ENCODE assay signal across 14 mouse cellular contexts in genomic region chr15:84364746-84365145, GRCm38 (mm10). TPM values are rescaled to one million over a fixed set of nuclear protein-coding genes. Genes with fewer than 3 reads are reported as not detected.
DNase-seq lines count a peak whose midpoint lies in the region.
"Had no signal": no experiment of that assay in that cellular context is flagged by ENCODE, and none has a peak within 500 bp of the region (broad histone marks: within the 10 kb centered on the region; RNA-seq: fewer than 3 reads in every experiment).

No protein-coding gene starts in this region.

- peak; percentile 77 for DNase-seq in heart, adult 11 months
- DNase-seq in heart, adult 9 months (ENCODE audit: low spot score in 2 of 2), result no peak
- peak; percentile 53 for DNase-seq in left cerebral cortex, postnatal 4 days
- no peak for DNase-seq in left cerebral cortex, postnatal 14 days (ENCODE audit: low spot score in 2 of 2)
- no peak for DNase-seq in natural killer cell, adult 2 months (ENCODE audit: low spot score in 2 of 2)
- DNase-seq: adrenal gland, adult 2 months; adrenal gland, postnatal 10 days; adrenal gland, postnatal 25 days; cerebellum, adult 11 months; cerebellum, adult 18-20 months; cerebellum, adult 9-10 months; cerebellum, postnatal 36 days; embryo, embryonic 11 days; forebrain, postnatal 0 days had no signal

- intact Hi-C loops in left cerebral cortex, postnatal 4 days (cut with DNase I), result no loop called here
- intact Hi-C loops in left cerebral cortex, postnatal 14 days (cut with DNase I), result no loop called here

RNA-seq across cellular contexts. Expression of gene Parvg, which starts 40.9 kb away (rescaled TPM):
- total RNA-seq in left cerebral cortex, postnatal 4 days (2021), result 1 to 10 TPM; 2.1 to 2.7 TPM
- 1 to 10 TPM; 5.9 to 7.8 TPM for total RNA-seq in left cerebral cortex, postnatal 14 days (2021)

Comparison
In these comparisons a context has a peak if more than half of its experiments do, and no peak if none do; other contexts are left out.
1. DNase-seq: peak in heart, adult 11 months (single experiment) and left cerebral cortex, postnatal 4 days (single experiment); none in heart, adult 9 months (0 of 2), left cerebral cortex, postnatal 14 days (0 of 2) and natural killer cell, adult 2 months (0 of 2).